Mouse (Mus musculus) lung, postnatal 0 days (tissue): ENCODE measurements at regions not wholly inside any gene's neighbourhood (a gene's known extent, or its start where the extent isn't known, plus 50 kb on each side); places are given as distances from the start of the nearest gene placed in this dataset.

ENCODE experiments used
- ATAC-seq: fragments of 200-750 bp; cut with Nextera tagmentation; 2 replicates; pipeline ENCODE4 v1.8.0; 2017; ENCODE audit warnings: moderate library complexity
- DNase-seq: peaks from one replicate; pipeline ENCODE4 v3.0.0-alpha.2; 2016; ENCODE audit warnings: low spot score
- H3K27ac ChIP-seq: fragments of 300-500 bp; sonication (generic); 2 replicates; pipeline ENCODE4 v1.5.1; 2014; ENCODE audit warnings: antibody characterized with exemption, mild to moderate bottlenecking, low read length, mixed read lengths
- H3K27me3 ChIP-seq: fragments of 300-500 bp; sonication (generic); replicated peaks from 2 replicates; pipeline ENCODE4 v1.6.1; 2014; ENCODE audit warnings: low read length, mixed read lengths; ENCODE audit not compliant: insufficient read depth
- H3K36me3 ChIP-seq: fragments of 300-500 bp; sonication (generic); 2 replicates; pipeline ENCODE4 v1.6.1; 2014; ENCODE audit warnings: low read length, mixed read lengths; ENCODE audit not compliant: insufficient read depth
- H3K4me1 ChIP-seq: fragments of 300-500 bp; sonication (generic); 2 replicates; pipeline ENCODE4 v1.6.1; 2014; ENCODE audit warnings: antibody characterized with exemption, low read depth, low read length, mixed read lengths; ENCODE audit not compliant: insufficient read depth
- H3K4me2 ChIP-seq: fragments of 300-500 bp; sonication (generic); replicated peaks from 2 replicates; pipeline ENCODE4 v1.6.1; 2014; ENCODE audit warnings: low read depth, mild to moderate bottlenecking, low read length, moderate library complexity, mixed read lengths
- H3K4me3 ChIP-seq: fragments of 300-500 bp; sonication (generic); 2 replicates; pipeline ENCODE4 v1.5.1; 2014; ENCODE audit warnings: low read depth, low read length
- H3K9ac ChIP-seq: fragments of 300-500 bp; sonication (generic); replicated peaks from 2 replicates; pipeline ENCODE4 v1.6.1; 2014; ENCODE audit warnings: low read depth, mild to moderate bottlenecking
- H3K9me3 ChIP-seq: fragments of 300-500 bp; sonication (generic); 2 replicates; pipeline ENCODE4 v1.6.1; 2016; ENCODE audit warnings: low read length, mixed read lengths
- CTCF ChIP-seq: IDR thresholded peaks from 2 replicates; pipeline ENCODE4 v1.5.1; 2016; ENCODE audit warnings: antibody characterized with exemption, mild to moderate bottlenecking
- EP300 ChIP-seq: IDR thresholded peaks from 2 replicates; pipeline ENCODE4 v1.6.1; 2016; ENCODE audit warnings: antibody characterized with exemption, mild to moderate bottlenecking, control low read depth
- WGBS: fragments of 180-500 bp; shearing (Covaris S2); extraction: QIAGEN DNeasy Blood & Tissue Kit; methylation state at CpG from one replicate; pipeline ENCODE4 v1.1.7; 2014; 5-methylcytosine and 5-hydroxymethylcytosine counted together

DNA sequence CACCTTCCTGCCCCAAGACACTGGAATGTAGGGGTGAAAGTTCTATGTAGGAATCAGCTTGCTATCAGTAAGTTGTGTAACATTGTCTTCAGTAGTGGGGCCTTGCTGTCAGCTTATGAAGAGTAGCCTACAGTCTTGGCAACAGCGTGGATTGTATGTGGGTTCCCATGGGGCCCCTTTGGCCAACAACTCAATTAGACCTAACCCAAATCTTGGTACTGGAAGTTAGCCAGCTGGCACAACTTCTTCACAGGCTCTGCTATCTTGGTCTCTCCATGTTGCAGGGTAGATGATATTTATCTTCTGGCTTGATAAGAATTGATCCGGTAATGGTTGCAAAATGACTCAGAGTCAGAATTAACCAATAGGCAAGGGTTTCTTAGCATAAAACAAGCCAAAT lies 244.2 kb upstream of the Msx2 start:
- Histone ChIP-seq H3K4me2 (no peak overlapping the region), H3K27ac (no peak overlapping the region), H3K27me3 (no peaks in the 10 kb centered on the region), H3K36me3 (no peaks in the 10 kb centered on the region), H3K4me1 (no peaks in the 10 kb centered on the region), H3K4me3 (no peak overlapping the region), H3K9me3 (no peaks in the 10 kb centered on the region), H3K9ac (no peak overlapping the region)
- TF ChIP-seq CTCF (no peak), EP300 (no peak)
- ATAC-seq (no peak), DNase-seq (no peak)
- WGBS: 59% methylated on average over 2 of the region's 2 CpGs

DNA sequence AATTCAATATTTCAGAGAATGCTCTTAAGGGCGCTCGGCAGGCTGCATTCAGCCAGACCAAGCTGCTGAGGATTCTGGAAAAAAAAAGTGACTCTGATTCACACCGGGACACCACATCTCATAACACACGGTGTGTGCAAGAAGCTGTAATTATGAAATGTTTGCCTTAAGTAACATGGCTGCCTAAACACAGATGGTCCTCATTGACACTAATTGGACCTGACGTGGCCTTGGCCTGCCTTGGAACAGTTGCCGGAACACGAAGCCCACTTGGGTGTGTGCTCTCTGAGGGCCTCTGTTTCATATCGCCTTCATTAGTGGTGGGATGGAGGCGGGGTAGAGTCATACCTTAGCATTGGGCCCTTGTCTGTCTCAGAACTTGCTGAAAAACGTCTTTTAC lies 236.2 kb upstream of the Msx2 start:
- no peak overlapping the region for H3K4me2 ChIP-seq
- no peaks in the 10 kb centered on the region for H3K4me1 ChIP-seq
- no peak overlapping the region for H3K27ac ChIP-seq
- no peaks in the 10 kb centered on the region for H3K9me3 ChIP-seq
- no peak for DNase-seq
- no peak overlapping the region for H3K4me3 ChIP-seq
- no peak overlapping the region for H3K9ac ChIP-seq
- no peaks in the 10 kb centered on the region for H3K27me3 ChIP-seq
- no peak for ATAC-seq
- TF ChIP-seq EP300 (no peak), CTCF (no peak)
- 71% methylated on average over 10 of the region's 10 CpGs for WGBS
- H3K36me3 ChIP-seq: no peaks in the 10 kb centered on the region

DNA sequence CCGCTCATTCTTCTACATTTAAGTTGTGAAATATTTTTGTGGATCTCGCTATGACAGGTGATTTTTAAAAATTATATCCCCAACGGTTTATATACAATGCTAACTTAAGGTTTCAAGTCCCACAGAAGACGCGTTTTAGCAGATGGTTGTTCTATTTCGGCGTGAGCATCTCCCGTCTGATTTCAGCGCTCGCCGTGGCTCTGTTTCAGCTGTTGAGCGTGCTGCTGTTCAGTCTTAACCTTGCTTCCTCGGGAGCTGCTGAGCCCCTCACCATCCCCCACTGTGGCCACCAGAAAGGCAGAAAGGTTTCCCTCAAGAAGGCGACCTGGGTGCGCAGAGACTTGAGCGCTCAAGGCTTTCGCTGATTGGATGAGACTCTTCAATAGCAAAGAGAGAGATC lies 234.7 kb upstream of the Msx2 start:
- Histone ChIP-seq H3K27me3 (no peaks in the 10 kb centered on the region), H3K9me3 (no peaks in the 10 kb centered on the region), H3K36me3 (no peaks in the 10 kb centered on the region), H3K4me2 (no peak overlapping the region), H3K9ac (no peak overlapping the region), H3K4me1 (no peaks in the 10 kb centered on the region), H3K27ac (no peak overlapping the region), H3K4me3 (no peak overlapping the region)
- WGBS: 77% methylated on average over 17 of the region's 17 CpGs
- no peak for DNase-seq
- ATAC-seq: no peak
- no peak for TF ChIP-seq EP300
- TF ChIP-seq CTCF: no peak

- Histone ChIP-seq H3K36me3 (no peaks in the 10 kb centered on the region), H3K4me2 (no peak overlapping the region), H3K4me1 (no peaks in the 10 kb centered on the region), H3K9me3 (no peaks in the 10 kb centered on the region), H3K4me3 (no peak overlapping the region), H3K9ac (no peak overlapping the region), H3K27me3 (no peaks in the 10 kb centered on the region), H3K27ac (no peak overlapping the region)
- WGBS: 73% methylated on average over 11 of the region's 11 CpGs
- TF ChIP-seq EP300 (no peak), CTCF (no peak)
- ATAC-seq (no peak), DNase-seq (no peak)
Measured at GRCm38 (mm10) chr13:53704104-53704503, 231.2 kb upstream of the Msx2 start.

GRCm38 (mm10) chr13:53700236-53700635 lies 227.4 kb upstream of the Msx2 start:
- no peaks in the 10 kb centered on the region for H3K27me3 ChIP-seq
- H3K4me3 ChIP-seq: no peak overlapping the region
- no peak overlapping the region for H3K27ac ChIP-seq
- H3K9me3 ChIP-seq: no peaks in the 10 kb centered on the region
- H3K4me1 ChIP-seq: no peaks in the 10 kb centered on the region
- ATAC-seq (no peak), DNase-seq (no peak)
- no peak overlapping the region for H3K4me2 ChIP-seq
- TF ChIP-seq CTCF (no peak), EP300 (no peak)
- no peak overlapping the region for H3K9ac ChIP-seq
- no peaks in the 10 kb centered on the region for H3K36me3 ChIP-seq
- WGBS: 64% methylated on average over 3 of the region's 3 CpGs

DNA sequence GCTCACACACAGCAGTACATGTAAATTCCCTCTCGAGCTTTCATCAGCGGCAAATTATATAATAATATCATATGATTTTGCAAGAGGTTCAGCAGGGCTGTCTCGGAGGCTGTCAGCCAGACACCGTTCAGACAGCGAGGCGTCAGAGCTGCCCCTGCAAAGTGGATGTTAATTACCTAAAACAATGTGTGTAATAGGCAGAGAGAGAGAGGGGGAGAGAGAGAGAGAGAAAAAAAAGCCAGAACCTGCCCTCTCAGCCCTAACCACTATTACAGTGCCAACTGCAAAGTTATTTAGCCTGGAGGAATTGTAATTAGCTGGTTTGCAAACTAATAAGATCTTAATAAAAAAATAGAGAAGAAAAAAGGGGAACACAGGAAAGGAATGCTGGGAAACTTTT lies 225.1 kb upstream of the Msx2 start:
- no peaks in the 10 kb centered on the region for H3K36me3 ChIP-seq
- no peak overlapping the region for H3K27ac ChIP-seq
- ATAC-seq (no peak), DNase-seq (no peak)
- H3K9ac ChIP-seq: no peak overlapping the region
- H3K9me3 ChIP-seq: no peaks in the 10 kb centered on the region
- TF ChIP-seq EP300 (no peak), CTCF (no peak)
- H3K4me3 ChIP-seq: no peak overlapping the region
- no peaks in the 10 kb centered on the region for H3K27me3 ChIP-seq
- 71% methylated on average over 6 of the region's 6 CpGs for WGBS
- no peaks in the 10 kb centered on the region for H3K4me1 ChIP-seq
- no peak overlapping the region for H3K4me2 ChIP-seq

DNA sequence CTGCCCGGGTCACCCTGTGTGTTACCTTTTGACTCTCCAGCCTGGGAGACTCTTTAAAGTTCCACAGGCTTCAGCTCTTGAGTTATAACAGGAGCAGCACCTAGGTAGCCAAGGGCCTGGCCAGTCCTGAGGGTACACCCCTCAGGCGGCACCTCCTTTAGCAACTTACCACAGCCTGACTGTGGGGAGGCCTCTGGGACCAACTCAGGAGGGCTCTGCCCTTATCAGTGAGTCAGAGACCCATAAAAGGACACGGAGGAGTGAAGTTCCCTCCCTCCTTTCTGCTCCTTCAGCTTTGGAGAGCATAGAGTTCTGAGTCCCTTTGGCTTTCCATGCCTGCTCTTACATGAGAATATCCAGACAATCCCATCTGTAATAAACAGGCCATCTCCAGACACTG lies 222.5 kb upstream of the Msx2 start:
- ATAC-seq (peak; percentile 60; the same call in 1 of the 2 replicates), DNase-seq (no peak)
- no peak overlapping the region for H3K27ac ChIP-seq
- no peak for TF ChIP-seq EP300
- no peak for TF ChIP-seq CTCF
- no peak overlapping the region for H3K4me2 ChIP-seq
- no peak overlapping the region for H3K4me3 ChIP-seq
- no peaks in the 10 kb centered on the region for H3K9me3 ChIP-seq
- H3K9ac ChIP-seq: no peak overlapping the region
- H3K4me1 ChIP-seq: no peaks in the 10 kb centered on the region
- WGBS: 32% methylated on average over 3 of the region's 3 CpGs
- no peaks in the 10 kb centered on the region for H3K36me3 ChIP-seq
- H3K27me3 ChIP-seq: no peaks in the 10 kb centered on the region
